Mouse (Mus musculus) testis, adult 2 months (tissue): ENCODE results near the gene Fnbp1l. TPM values are rescaled to one million over a fixed set of nuclear protein-coding genes. Genes with fewer than 3 reads are reported as not detected.
A peak's percentile ranks its signal among the peaks of the same experiment; 100 is the strongest.

Experiments
- H3K27ac ChIP-seq: fragments of 200-500 bp; 2 replicates; pipeline ENCODE4 v1.5.1; 2012; ENCODE audit warnings: low read depth, low read length; ENCODE audit not compliant: control insufficient read depth, insufficient read depth
- H3K27me3 ChIP-seq: fragments of 200-500 bp; 2 replicates; pipeline ENCODE4 v1.6.1; 2012; ENCODE audit warnings: mild to moderate bottlenecking, low read length, moderate library complexity; ENCODE audit not compliant: control insufficient read depth, insufficient read depth
- H3K36me3 ChIP-seq: fragments of 200-500 bp; 2 replicates; pipeline ENCODE4 v1.6.1; 2012; ENCODE audit warnings: mild to moderate bottlenecking, low read length; ENCODE audit not compliant: control insufficient read depth, insufficient read depth
- H3K4me1 ChIP-seq: fragments of 200-500 bp; 2 replicates; pipeline ENCODE4 v1.6.1; 2012; ENCODE audit warnings: low read length; ENCODE audit not compliant: control insufficient read depth, insufficient read depth
- H3K4me3 ChIP-seq: fragments of 200-500 bp; 2 replicates; pipeline ENCODE4 v1.5.1; 2012; ENCODE audit warnings: low read depth, mild to moderate bottlenecking, low read length, moderate library complexity, mixed read lengths; ENCODE audit not compliant: control insufficient read depth
- CTCF ChIP-seq: fragments of 200-500 bp; IDR thresholded peaks from 2 replicates; pipeline ENCODE4 v1.5.1; 2012; ENCODE audit warnings: low read depth, mild to moderate bottlenecking, inconsistent platforms, low read length, moderate library complexity; ENCODE audit not compliant: control insufficient read depth, insufficient read depth, insufficient replicate concordance
- POLR2A ChIP-seq: fragments of 200-500 bp; IDR thresholded peaks from 2 replicates; pipeline ENCODE4 v1.6.1; 2012; ENCODE audit warnings: low read depth, mild to moderate bottlenecking, inconsistent platforms, low read length, moderate library complexity; ENCODE audit not compliant: control insufficient read depth
- polyA plus RNA-seq: library from polyadenylated mRNA; depleted of rRNA; stranded (reverse); fragments of >200 nt; gene quantifications from 2 replicates; pipeline ENCODE4 v1.2.3, GENCODE M21; 2012

Gene Fnbp1l
- polyA plus RNA-seq, 1 experiment: 13.5 TPM

- Histone ChIP-seq H3K36me3 (no peaks in the 10 kb centered on the region), H3K4me3 (no peak overlapping the region), H3K4me1 (peaks cover 5% of the 10 kb centered on the region; the same call in 1 of the 2 replicates), H3K27ac (no peak overlapping the region), H3K27me3 (no peaks in the 10 kb centered on the region)
- TF ChIP-seq CTCF (no peak), POLR2A (no peak)
These were observed 5.1 kb upstream of the Fnbp1l start for GRCm38 (mm10) chr3:122624591-122624990.

GRCm38 (mm10) chr3:122620285-122620931 is 893 bp upstream of the Fnbp1l start:
- H3K27me3 ChIP-seq: 0 out of 2 replicates have a peak, but pooled peaks cover 2% of the 10 kb centered on the region
- peaks cover 10% of the 10 kb centered on the region for H3K4me1 ChIP-seq
- H3K27ac ChIP-seq: no peak overlapping the region; the same call in 1 of the 2 replicates
- H3K4me3 ChIP-seq: peak overlapping the region; percentile 92
- no peak for TF ChIP-seq POLR2A
- no peak for TF ChIP-seq CTCF
- no peaks in the 10 kb centered on the region for H3K36me3 ChIP-seq

- peak overlapping the region; percentile 92 for H3K4me3 ChIP-seq
- no peaks in the 10 kb centered on the region for H3K36me3 ChIP-seq
- peaks cover 10% of the 10 kb centered on the region for H3K4me1 ChIP-seq
- H3K27ac ChIP-seq: peak overlapping the region; percentile 65
- no peak for TF ChIP-seq CTCF
- no peak for TF ChIP-seq POLR2A
- 0 out of 2 replicates have a peak, but pooled peaks cover 2% of the 10 kb centered on the region for H3K27me3 ChIP-seq
These were observed 393 bp upstream of the Fnbp1l start for GRCm38 (mm10) chr3:122619931-122620284.

GRCm38 (mm10) chr3:122618402-122618801 is 1.1 kb downstream of the Fnbp1l start:
- H3K4me1 ChIP-seq: peaks cover 10% of the 10 kb centered on the region
- TF ChIP-seq CTCF (no peak), POLR2A (no peak)
- peak overlapping the region; percentile 5; the same call in 1 of the 2 replicates for H3K27ac ChIP-seq
- 0 out of 2 replicates have a peak, but pooled peaks cover 2% of the 10 kb centered on the region for H3K27me3 ChIP-seq
- no peaks in the 10 kb centered on the region for H3K36me3 ChIP-seq
- H3K4me3 ChIP-seq: peak overlapping the region; percentile 90

- Histone ChIP-seq H3K4me3 (peak overlapping the region; percentile 90; the same call in 1 of the 2 replicates), H3K36me3 (no peaks in the 10 kb centered on the region), H3K27me3 (0 out of 2 replicates have a peak, but pooled peaks cover 2% of the 10 kb centered on the region), H3K27ac (no peak overlapping the region), H3K4me1 (peaks cover 10% of the 10 kb centered on the region)
- TF ChIP-seq POLR2A: no peak
- TF ChIP-seq CTCF: no peak
These were observed 1.7 kb downstream of the Fnbp1l start for GRCm38 (mm10) chr3:122617613-122618340.

- H3K4me1 ChIP-seq: peaks cover 1% of the 10 kb centered on the region; the same call in 1 of the 2 replicates
- TF ChIP-seq POLR2A: no peak
- TF ChIP-seq CTCF: no peak
- H3K27ac ChIP-seq: no peak overlapping the region
- no peaks in the 10 kb centered on the region for H3K36me3 ChIP-seq
- H3K27me3 ChIP-seq: no peaks in the 10 kb centered on the region
- H3K4me3 ChIP-seq: no peak overlapping the region
These were observed 7.0 kb downstream of the Fnbp1l start for GRCm38 (mm10) chr3:122612537-122612936.

- no peak for TF ChIP-seq POLR2A
- TF ChIP-seq CTCF: no peak
- H3K4me1 ChIP-seq: no peaks in the 10 kb centered on the region
- no peak overlapping the region for H3K27ac ChIP-seq
- no peaks in the 10 kb centered on the region for H3K36me3 ChIP-seq
- no peaks in the 10 kb centered on the region for H3K27me3 ChIP-seq
- H3K4me3 ChIP-seq: no peak overlapping the region
These were observed 7.8 kb downstream of the Fnbp1l start for GRCm38 (mm10) chr3:122611761-122612160.
